Mouse (Mus musculus) left cerebral cortex, postnatal 4 days (tissue): ENCODE data around the gene Hectd1. TPM values are rescaled to one million over a fixed set of nuclear protein-coding genes. Genes with fewer than 3 reads are reported as not detected.

Experiments
- DNase-seq: peaks from one replicate; pipeline ENCODE4 v3.0.0-alpha.2; 2022
- intact Hi-C: fragments of 180-260 bp; cut with DNase I; formaldehyde crosslinking; loops from one replicate; pipeline ENCODE4 v1.15.1; 2025
- total RNA-seq, 2 experiments: library from RNA; stranded (reverse); gene quantifications; 2 replicates each; pipeline ENCODE4 v1.2.3; 2021

Gene Hectd1
- total RNA-seq, 2 experiments from 2014 or later, result 93.8 to 99.4 TPM

DNA sequence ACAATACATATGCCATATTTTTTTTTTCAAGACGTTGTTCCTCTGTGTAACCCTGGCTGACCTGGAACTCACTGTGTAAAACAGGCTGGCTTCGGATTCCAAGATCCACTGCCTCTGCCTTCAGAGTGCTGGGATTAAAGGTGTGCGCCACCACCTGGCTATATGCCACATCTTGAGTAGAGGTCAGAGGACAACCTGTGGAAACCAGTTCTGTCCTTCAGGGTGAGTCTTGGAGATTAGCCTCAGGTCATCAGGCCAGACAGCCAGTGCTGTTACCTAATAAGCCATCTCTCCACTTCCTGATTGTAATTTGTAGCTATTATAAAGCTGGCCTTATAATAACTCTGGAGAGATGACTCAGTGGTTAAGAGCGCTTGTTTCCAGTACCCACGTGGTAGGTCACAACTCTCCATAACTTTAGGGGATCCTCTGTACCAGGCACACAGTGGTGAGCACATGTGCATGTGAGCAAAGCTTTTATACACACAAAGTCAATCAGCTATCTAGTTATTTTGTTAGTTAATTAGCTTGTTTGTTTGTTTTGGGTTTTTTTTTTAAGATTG, 122.6 kb downstream of the Hectd1 start:
- intact Hi-C loops, result no loop called here
- DNase-seq, result no peak

DNA sequence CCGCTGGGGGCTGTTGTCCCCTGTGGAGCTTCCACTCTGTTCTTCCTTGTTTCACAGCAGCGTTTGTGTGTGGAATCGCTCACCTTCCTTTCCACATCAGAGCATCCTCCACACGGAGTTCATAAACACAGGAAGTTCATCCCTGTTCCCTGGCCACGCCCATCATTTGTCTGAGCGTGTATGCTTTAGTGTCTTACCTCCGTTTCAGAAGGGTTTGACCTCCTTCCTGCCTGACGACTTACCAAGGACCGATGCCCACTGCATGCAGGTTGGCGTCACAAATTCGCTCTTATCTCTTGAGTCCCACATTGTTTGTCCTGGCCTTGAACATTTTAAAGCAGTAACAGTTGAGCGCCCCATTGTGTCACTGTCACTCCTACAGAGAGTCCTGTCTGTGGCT, 123.6 kb downstream of the Hectd1 start:
- DNase-seq, result no peak
- intact Hi-C loops, result no loop called here

- intact Hi-C loops, result no loop called here
Observed at GRCm38 (mm10) chr12:51704572-51704971, 124.8 kb downstream of the Hectd1 start.

DNA sequence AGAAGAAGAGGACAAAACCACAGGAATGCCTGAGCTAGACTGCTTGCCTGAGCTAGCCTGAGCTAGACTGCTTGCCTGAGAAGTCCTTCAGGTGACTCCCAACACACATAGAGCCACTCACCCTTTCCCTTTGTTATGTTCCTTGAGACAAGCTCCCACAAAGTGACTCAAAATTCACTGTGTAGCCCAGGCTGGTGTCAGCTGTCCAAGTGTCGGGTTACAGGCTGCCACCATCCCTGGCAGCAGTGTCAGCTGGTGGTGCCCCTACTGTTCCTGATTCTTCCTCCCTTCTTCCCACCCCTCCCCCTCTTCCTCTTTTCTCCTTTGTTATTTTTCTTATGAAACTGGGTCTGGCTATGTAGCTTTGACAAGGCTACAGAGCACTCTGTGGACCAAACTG, 125.5 kb downstream of the Hectd1 start:
- intact Hi-C loops, result no loop called here
- DNase-seq, result no peak

More at GRCm38 (mm10) chr12:51704572-51704971, 124.8 kb downstream of the Hectd1 start:
- DNase-seq, result no peak

DNA sequence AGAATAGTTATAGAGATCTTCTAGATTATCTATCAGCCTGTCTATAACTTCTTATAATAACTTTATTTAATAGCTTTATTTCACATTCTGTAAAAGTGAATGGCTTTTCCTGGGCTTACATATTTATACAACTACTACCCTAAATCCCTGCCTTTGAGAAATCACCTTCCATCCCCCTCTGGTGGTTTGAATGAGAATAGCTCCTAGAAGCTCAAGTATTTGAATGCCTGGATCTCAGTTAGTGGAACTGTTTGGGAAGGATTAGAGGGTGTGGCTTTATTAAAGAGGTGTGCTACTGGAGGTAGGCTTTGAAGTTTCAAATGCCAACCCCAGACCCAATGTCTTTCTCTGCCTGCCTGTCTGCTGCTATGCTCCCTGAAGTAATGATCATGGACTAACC, 127.6 kb downstream of the Hectd1 start:
- intact Hi-C loops, result no loop called here
- DNase-seq, result no peak

GRCm38 (mm10) chr12:51699623-51700393, 129.5 kb downstream of the Hectd1 start:
- intact Hi-C loops, result no loop called here

GRCm38 (mm10) chr12:51696157-51696556, 133.2 kb downstream of the Hectd1 start:
- intact Hi-C loops, result no loop called here
- DNase-seq, result no peak

More at GRCm38 (mm10) chr12:51699623-51700393, 129.5 kb downstream of the Hectd1 start:
- no peak for DNase-seq

DNA sequence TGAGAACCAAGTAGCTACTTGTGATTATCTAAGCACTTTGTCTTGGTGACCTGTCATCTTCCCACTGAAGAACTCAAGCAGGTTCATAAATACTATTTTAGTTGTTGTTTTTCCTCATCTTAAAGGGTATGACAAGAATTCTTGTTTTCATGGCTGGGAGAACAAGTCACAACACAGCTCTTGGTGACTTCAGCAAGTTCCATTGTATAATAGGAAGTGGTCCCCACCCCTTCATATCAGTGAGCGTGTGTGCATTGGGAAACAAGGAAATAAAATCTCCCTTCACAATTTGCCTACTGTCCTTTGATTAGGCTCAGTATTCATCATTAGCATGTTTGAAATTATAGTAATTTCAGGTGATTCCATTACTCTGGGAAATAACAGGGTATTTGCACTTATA, 134.4 kb downstream of the Hectd1 start:
- intact Hi-C loops, result no loop called here
- DNase-seq, result no peak

DNA sequence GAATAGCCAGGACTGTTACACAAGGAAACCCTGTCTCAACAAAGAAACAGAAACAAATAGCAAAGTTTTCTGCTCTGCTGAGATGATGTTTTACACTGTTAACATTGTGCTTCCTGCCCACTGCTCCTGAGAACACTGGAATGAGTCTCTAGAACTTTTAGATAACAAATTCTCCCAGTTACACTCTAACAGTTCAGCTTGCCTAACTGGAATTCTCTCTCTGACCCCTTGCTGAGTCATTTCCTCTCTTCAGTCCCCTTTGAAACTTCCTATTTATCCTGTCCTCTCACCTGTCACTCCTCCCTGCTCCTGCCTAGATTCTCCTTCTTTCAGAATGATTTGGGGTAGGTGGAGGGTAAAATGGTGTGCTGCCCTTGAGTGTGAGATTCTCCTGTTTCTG, 135.2 kb downstream of the Hectd1 start:
- DNase-seq, result no peak
- intact Hi-C loops, result no loop called here

Other genes with a start within 250 kb of the Hectd1 start
- 10 to 100 TPM; 20.5 to 22.7 TPM for gene Coch, start 236.2 kb downstream of the Hectd1 start, total RNA-seq
- 10 to 100 TPM; 31.5 to 31.6 TPM for gene Ap4s1, start 138.5 kb downstream of the Hectd1 start, total RNA-seq
- gene Strn3, start 137.6 kb downstream of the Hectd1 start, total RNA-seq, result 10 to 100 TPM; 88.1 to 92.9 TPM
- gene Heatr5a, start 141.8 kb upstream of the Hectd1 start, total RNA-seq, result 10 to 100 TPM; 16.9 to 20.1 TPM
- gene Dtd2, start 177.0 kb upstream of the Hectd1 start, total RNA-seq, result 10 to 100 TPM in 1 of 2 experiments, 1 to 10 TPM in 1; 8.0 to 10.1 TPM
- gene Gpr33, start 198.5 kb upstream of the Hectd1 start, total RNA-seq, result not detected